Mouse (Mus musculus): ENCODE data around the gene Stil. TPM values are rescaled to one million over a fixed set of nuclear protein-coding genes. Genes with fewer than 3 reads are reported as not detected.
"Not testable (repeated sequence)": the region's sequence is repeated elsewhere in the genome, so short reads cannot be mapped to it uniquely, and the experiment has no call there.

The Stil gene
- polyA plus RNA-seq (2014; fragmentation: Nextera tagmentation; extraction: Ambion mirVana): 16.2 and 21.9 TPM in 2 replicates

DNA sequence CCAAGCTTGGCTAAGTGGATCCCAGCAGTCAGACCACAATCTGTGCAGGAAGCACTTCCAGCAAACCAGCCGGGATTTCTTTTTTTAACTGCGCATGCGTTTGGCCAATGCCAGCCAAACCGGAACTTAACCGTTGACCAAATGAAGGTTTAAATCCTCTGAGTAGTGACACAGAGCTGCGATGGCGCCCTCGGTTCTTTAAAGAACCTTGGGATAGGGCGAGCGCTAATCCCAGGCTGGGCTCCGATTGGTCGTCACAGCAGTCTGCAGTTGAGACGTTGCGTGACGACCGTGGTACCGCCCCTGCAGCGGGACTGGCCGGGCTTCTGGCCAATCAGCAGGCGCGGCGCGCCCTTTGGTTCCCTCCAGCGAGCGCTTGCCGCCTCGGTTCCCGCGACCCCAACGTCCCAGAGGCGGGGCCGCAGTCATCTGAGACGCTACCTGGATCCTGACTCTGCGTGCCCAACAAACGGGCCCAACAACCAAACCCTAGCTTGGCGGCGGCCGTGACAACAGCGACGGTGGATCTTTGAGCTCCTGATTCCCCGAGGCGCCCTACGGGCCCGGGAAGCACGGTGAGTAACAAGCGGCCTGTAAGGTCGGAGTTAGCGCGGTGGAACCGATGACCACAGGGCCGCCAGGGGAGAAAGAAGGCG, at the start of gene Stil:
Stil (plus strand) TSS at position 387 of the 656 bp plus-strand sequence.
- Histone ChIP-seq H3K4me3 (ENCODE audit: low read depth, low read length) (peak within 1 kb of the TSS; percentile 70), H3K36me3 (ENCODE audit: control insufficient read depth, insufficient read depth, low read length) (peaks cover 1% of the 10 kb centered on the region), H3K4me2 (replicated peaks; ENCODE audit: low read depth, low read length) (peak within 1 kb of the TSS; percentile 72), H3K9ac (replicated peaks; ENCODE audit: low read depth, low read length) (peak within 1 kb of the TSS; percentile 61), H3K27ac (ENCODE audit: low read length) (peak within 1 kb of the TSS; percentile 92), H3K27me3 (ENCODE audit: control insufficient read depth, insufficient read depth, low read length) (no peaks in the 10 kb centered on the region), H3K9me3 (ENCODE audit: control insufficient read depth, low read depth, low read length) (no peaks in the 10 kb centered on the region), H3K4me1 (ENCODE audit: control insufficient read depth, insufficient read depth, low read length) (peaks cover 13% of the 10 kb centered on the region; the same call in 1 of the 2 replicates)
- ATAC-seq (ENCODE audit: insufficient number of reproducible peaks, insufficient read depth, low FRiP score, low read depth): peak; percentile 100
- WGBS: under 1% methylated on average over 52 of the region's 52 CpGs

- Histone ChIP-seq H3K27ac (ENCODE audit: low read length) (no peak overlapping the region), H3K4me3 (ENCODE audit: low read depth, low read length) (no peak overlapping the region), H3K36me3 (ENCODE audit: control insufficient read depth, insufficient read depth, low read length) (no peaks in the 10 kb centered on the region; the same call in 1 of the 2 replicates), H3K27me3 (ENCODE audit: control insufficient read depth, insufficient read depth, low read length) (no peaks in the 10 kb centered on the region), H3K9me3 (ENCODE audit: control insufficient read depth, low read depth, low read length) (no peaks in the 10 kb centered on the region), H3K9ac (replicated peaks; ENCODE audit: low read depth, low read length) (no peak overlapping the region), H3K4me1 (ENCODE audit: control insufficient read depth, insufficient read depth, low read length) (no peaks in the 10 kb centered on the region), H3K4me2 (replicated peaks; ENCODE audit: low read depth, low read length) (no peak overlapping the region)
- WGBS: 74% methylated on average over 3 of the region's 3 CpGs
- ATAC-seq (ENCODE audit: insufficient number of reproducible peaks, insufficient read depth, low FRiP score, low read depth): peak; percentile 14; the same call in 1 of the 2 replicates
These were observed 46.8 kb upstream of the Stil start for GRCm38 (mm10) chr4:114953172-114953571.

- Histone ChIP-seq H3K4me1 (ENCODE audit: control insufficient read depth, insufficient read depth, low read length) (no peaks in the 10 kb centered on the region), H3K27me3 (ENCODE audit: control insufficient read depth, insufficient read depth, low read length) (no peaks in the 10 kb centered on the region), H3K9me3 (ENCODE audit: control insufficient read depth, low read depth, low read length) (no peaks in the 10 kb centered on the region), H3K36me3 (ENCODE audit: control insufficient read depth, insufficient read depth, low read length) (peaks cover 4% of the 10 kb centered on the region), H3K27ac (ENCODE audit: low read length) (no peak overlapping the region), H3K4me3 (ENCODE audit: low read depth, low read length) (no peak overlapping the region), H3K9ac (replicated peaks; ENCODE audit: low read depth, low read length) (no peak overlapping the region), H3K4me2 (replicated peaks; ENCODE audit: low read depth, low read length) (no peak overlapping the region)
- no peak for ATAC-seq (ENCODE audit: insufficient number of reproducible peaks, insufficient read depth, low FRiP score, low read depth)
These were observed 42.6 kb upstream of the Stil start for GRCm38 (mm10) chr4:114957403-114957802.

DNA sequence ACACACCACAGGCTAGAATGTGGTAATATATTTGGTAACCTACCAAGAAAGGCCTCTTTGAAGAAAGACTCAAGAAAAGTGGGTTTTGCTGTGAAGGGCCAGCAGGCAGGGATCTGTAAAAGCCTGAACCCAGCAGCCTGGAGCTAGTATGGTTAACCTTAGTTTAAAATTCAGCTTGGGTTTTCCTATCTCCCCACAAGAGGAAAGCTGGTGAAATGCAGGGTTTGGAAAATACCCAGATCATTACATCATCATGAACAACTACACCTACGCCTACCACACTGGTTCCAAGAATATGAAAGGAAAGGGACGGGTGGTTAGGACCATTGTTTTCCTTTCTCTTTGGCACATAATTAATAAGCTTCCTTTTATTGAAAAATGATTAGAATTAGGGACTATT, 41.7 kb upstream of the Stil start:
- WGBS: 87% methylated on average over 2 of the region's 2 CpGs

GRCm38 (mm10) chr4:114958786-114959185, 41.2 kb upstream of the Stil start:
- Histone ChIP-seq H3K27ac (ENCODE audit: low read length) (no peak overlapping the region), H3K36me3 (ENCODE audit: control insufficient read depth, insufficient read depth, low read length) (peaks cover 4% of the 10 kb centered on the region), H3K4me1 (ENCODE audit: control insufficient read depth, insufficient read depth, low read length) (no peaks in the 10 kb centered on the region), H3K27me3 (ENCODE audit: control insufficient read depth, insufficient read depth, low read length) (no peaks in the 10 kb centered on the region), H3K9me3 (ENCODE audit: control insufficient read depth, low read depth, low read length) (no peaks in the 10 kb centered on the region), H3K4me2 (replicated peaks; ENCODE audit: low read depth, low read length) (no peak overlapping the region), H3K4me3 (ENCODE audit: low read depth, low read length) (no peak overlapping the region), H3K9ac (replicated peaks; ENCODE audit: low read depth, low read length) (no peak overlapping the region)
- ATAC-seq (ENCODE audit: insufficient number of reproducible peaks, insufficient read depth, low FRiP score, low read depth): no peak
- WGBS: 88% methylated on average over 4 of the region's 4 CpGs

More for the DNA sequence above, 41.7 kb upstream of the Stil start:
- Histone ChIP-seq H3K4me3 (ENCODE audit: low read depth, low read length) (no peak overlapping the region), H3K4me2 (replicated peaks; ENCODE audit: low read depth, low read length) (no peak overlapping the region), H3K9ac (replicated peaks; ENCODE audit: low read depth, low read length) (no peak overlapping the region), H3K27me3 (ENCODE audit: control insufficient read depth, insufficient read depth, low read length) (no peaks in the 10 kb centered on the region), H3K36me3 (ENCODE audit: control insufficient read depth, insufficient read depth, low read length) (peaks cover 4% of the 10 kb centered on the region), H3K9me3 (ENCODE audit: control insufficient read depth, low read depth, low read length) (no peaks in the 10 kb centered on the region), H3K4me1 (ENCODE audit: control insufficient read depth, insufficient read depth, low read length) (no peaks in the 10 kb centered on the region), H3K27ac (ENCODE audit: low read length) (no peak overlapping the region)
- ATAC-seq (ENCODE audit: insufficient number of reproducible peaks, insufficient read depth, low FRiP score, low read depth): no peak

- WGBS: 77% methylated on average over 2 of the region's 2 CpGs
- no peak overlapping the region for H3K4me2 ChIP-seq (replicated peaks; ENCODE audit: low read depth, low read length)
- no peak overlapping the region for H3K4me3 ChIP-seq (ENCODE audit: low read depth, low read length)
- H3K36me3 ChIP-seq (ENCODE audit: control insufficient read depth, insufficient read depth, low read length): peaks cover 7% of the 10 kb centered on the region
- no peak overlapping the region for H3K27ac ChIP-seq (ENCODE audit: low read length)
- H3K4me1 ChIP-seq (ENCODE audit: control insufficient read depth, insufficient read depth, low read length): no peaks in the 10 kb centered on the region
- no peak for ATAC-seq (ENCODE audit: insufficient number of reproducible peaks, insufficient read depth, low FRiP score, low read depth)
- H3K27me3 ChIP-seq (ENCODE audit: control insufficient read depth, insufficient read depth, low read length): no peaks in the 10 kb centered on the region
- H3K9ac ChIP-seq (replicated peaks; ENCODE audit: low read depth, low read length): no peak overlapping the region
- no peaks in the 10 kb centered on the region for H3K9me3 ChIP-seq (ENCODE audit: control insufficient read depth, low read depth, low read length)
These were observed 40.4 kb upstream of the Stil start for GRCm38 (mm10) chr4:114959533-114959932.

GRCm38 (mm10) chr4:114960881-114961280, 39.1 kb upstream of the Stil start:
- peaks cover 13% of the 10 kb centered on the region for H3K36me3 ChIP-seq (ENCODE audit: control insufficient read depth, insufficient read depth, low read length)

DNA sequence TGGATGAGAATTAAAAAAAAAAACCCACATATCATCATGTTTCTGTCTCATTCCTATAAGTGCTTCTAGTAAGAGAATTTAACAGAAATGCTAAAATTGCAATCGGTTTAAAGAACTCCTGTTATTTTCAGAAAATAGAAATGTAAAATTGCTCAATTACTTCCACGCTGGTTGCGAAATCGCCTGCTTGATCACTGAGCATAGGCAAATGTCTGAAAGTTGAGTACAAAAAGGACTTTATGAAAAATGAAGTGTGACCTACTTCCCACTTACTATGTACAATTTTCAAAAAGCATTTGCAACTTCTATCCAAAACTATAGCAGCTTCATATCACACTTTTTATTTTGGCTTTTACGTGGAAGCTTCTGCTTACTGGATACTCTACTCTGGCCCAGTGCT, 29.2 kb upstream of the Stil start:
- 95% methylated on average over 5 of the region's 5 CpGs for WGBS
- H3K4me3 ChIP-seq (ENCODE audit: low read depth, low read length): no peak overlapping the region
- peaks cover 19% of the 10 kb centered on the region; the same call in 1 of the 2 replicates for H3K36me3 ChIP-seq (ENCODE audit: control insufficient read depth, insufficient read depth, low read length)
- no peaks in the 10 kb centered on the region for H3K4me1 ChIP-seq (ENCODE audit: control insufficient read depth, insufficient read depth, low read length)
- no peaks in the 10 kb centered on the region for H3K27me3 ChIP-seq (ENCODE audit: control insufficient read depth, insufficient read depth, low read length)
- H3K27ac ChIP-seq (ENCODE audit: low read length): no peak overlapping the region
- ATAC-seq (ENCODE audit: insufficient number of reproducible peaks, insufficient read depth, low FRiP score, low read depth): no peak
- H3K4me2 ChIP-seq (replicated peaks; ENCODE audit: low read depth, low read length): no peak overlapping the region
- H3K9me3 ChIP-seq (ENCODE audit: control insufficient read depth, low read depth, low read length): no peaks in the 10 kb centered on the region
- no peak overlapping the region for H3K9ac ChIP-seq (replicated peaks; ENCODE audit: low read depth, low read length)

More at GRCm38 (mm10) chr4:114960881-114961280, 39.1 kb upstream of the Stil start:
- ATAC-seq (ENCODE audit: insufficient number of reproducible peaks, insufficient read depth, low FRiP score, low read depth); H3K4me3 ChIP-seq (ENCODE audit: low read depth, low read length); H3K4me1 ChIP-seq (ENCODE audit: control insufficient read depth, insufficient read depth, low read length); H3K9ac ChIP-seq (replicated peaks; ENCODE audit: low read depth, low read length); H3K27ac ChIP-seq (ENCODE audit: low read length); H3K9me3 ChIP-seq (ENCODE audit: control insufficient read depth, low read depth, low read length); H3K27me3 ChIP-seq (ENCODE audit: control insufficient read depth, insufficient read depth, low read length); H3K4me2 ChIP-seq (replicated peaks; ENCODE audit: low read depth, low read length): not testable (repeated sequence)
- WGBS: 72% methylated on average over 2 of the region's 2 CpGs
